Mouse (Mus musculus): ENCODE results near the gene Atn1.

Gene Atn1

GRCm38 (mm10) chr6:124768704-124769044 is 12.3 kb upstream of the Atn1 start:
- DNase-seq (ENCODE audit: low spot score in 2 of 2): no peak

- DNase-seq (ENCODE audit: low spot score in 2 of 2): no peak
Measured at GRCm38 (mm10) chr6:124767920-124768703, 11.8 kb upstream of the Atn1 start.

- DNase-seq (ENCODE audit: low spot score in 2 of 2): no peak
Measured at GRCm38 (mm10) chr6:124767536-124767919, 11.2 kb upstream of the Atn1 start.

GRCm38 (mm10) chr6:124765951-124766350 is 9.6 kb upstream of the Atn1 start:
- DNase-seq (ENCODE audit: low spot score in 2 of 2): no peak

GRCm38 (mm10) chr6:124759259-124759658 is 2.9 kb upstream of the Atn1 start:
- peak; percentile 60 to 77 for DNase-seq (ENCODE audit: low spot score in 2 of 2)

GRCm38 (mm10) chr6:124758849-124759232 is 2.5 kb upstream of the Atn1 start:
- no peak for DNase-seq (ENCODE audit: low spot score in 2 of 2)

GRCm38 (mm10) chr6:124757909-124758848 is 1.9 kb upstream of the Atn1 start:
- no peak for DNase-seq (ENCODE audit: low spot score in 2 of 2)

- DNase-seq (ENCODE audit: low spot score in 2 of 2): no peak
Measured at GRCm38 (mm10) chr6:124757351-124757880, 1.1 kb upstream of the Atn1 start.

- DNase-seq (ENCODE audit: low spot score in 2 of 2): peak; percentile 64 to 79
Measured at GRCm38 (mm10) chr6:124756652-124757350, 477 bp upstream of the Atn1 start.

- DNase-seq (ENCODE audit: low spot score in 2 of 2): no peak
Measured at GRCm38 (mm10) chr6:124755306-124755705, 1.0 kb downstream of the Atn1 start.

GRCm38 (mm10) chr6:124753861-124754260 is 2.5 kb downstream of the Atn1 start:
- DNase-seq (ENCODE audit: low spot score in 2 of 2): no peak

- no peak for DNase-seq (ENCODE audit: low spot score in 2 of 2)
Measured at GRCm38 (mm10) chr6:124750405-124750804, 5.9 kb downstream of the Atn1 start.

GRCm38 (mm10) chr6:124746654-124747632 is 9.4 kb downstream of the Atn1 start:
- no peak for DNase-seq (ENCODE audit: low spot score in 2 of 2)

- DNase-seq (ENCODE audit: low spot score in 2 of 2): no peak
Measured at GRCm38 (mm10) chr6:124746296-124746605, 10.1 kb downstream of the Atn1 start.

GRCm38 (mm10) chr6:124745490-124746295 is 10.6 kb downstream of the Atn1 start:
- DNase-seq (ENCODE audit: low spot score in 2 of 2): peak; percentile 90 to 96

GRCm38 (mm10) chr6:124744755-124745321 is 11.5 kb downstream of the Atn1 start:
- DNase-seq (ENCODE audit: low spot score in 2 of 2): no peak

GRCm38 (mm10) chr6:124743647-124744046 is 12.7 kb downstream of the Atn1 start:
- no peak for DNase-seq (ENCODE audit: low spot score in 2 of 2)

GRCm38 (mm10) chr6:124742839-124743514 is 13.3 kb downstream of the Atn1 start:
- no peak for DNase-seq (ENCODE audit: low spot score in 2 of 2)

GRCm38 (mm10) chr6:124741842-124742241 is 14.5 kb downstream of the Atn1 start:
- DNase-seq (ENCODE audit: low spot score in 2 of 2): no peak
